Mouse (Mus musculus) left cerebral cortex, postnatal 10 days (tissue): ENCODE measurements around the gene Cyp4a10. TPM values are rescaled to one million over a fixed set of nuclear protein-coding genes. Genes with fewer than 3 reads are reported as not detected.
"Not testable (repeated sequence)": the region's sequence is repeated elsewhere in the genome, so short reads cannot be mapped to it uniquely, and the experiment has no call there.

ENCODE experiments used
- DNase-seq, 2 experiments: peaks; one replicate each; pipeline ENCODE4 v3.0.0; 2021 to 2022; ENCODE audit warnings: low spot score in 2 of 2, mixed read lengths in 1 of 2; ENCODE audit errors: extremely low spot score in 1 of 2
- intact Hi-C: fragments of 180-260 bp; cut with DNase I; formaldehyde crosslinking; loops from one replicate; pipeline ENCODE4 v1.15.1; 2025
- total RNA-seq, 2 experiments: library from RNA; stranded (reverse); gene quantifications; 2 replicates each; pipeline ENCODE4 v1.2.3; 2021

Cyp4a10 gene
- total RNA-seq: not detected

DNA sequence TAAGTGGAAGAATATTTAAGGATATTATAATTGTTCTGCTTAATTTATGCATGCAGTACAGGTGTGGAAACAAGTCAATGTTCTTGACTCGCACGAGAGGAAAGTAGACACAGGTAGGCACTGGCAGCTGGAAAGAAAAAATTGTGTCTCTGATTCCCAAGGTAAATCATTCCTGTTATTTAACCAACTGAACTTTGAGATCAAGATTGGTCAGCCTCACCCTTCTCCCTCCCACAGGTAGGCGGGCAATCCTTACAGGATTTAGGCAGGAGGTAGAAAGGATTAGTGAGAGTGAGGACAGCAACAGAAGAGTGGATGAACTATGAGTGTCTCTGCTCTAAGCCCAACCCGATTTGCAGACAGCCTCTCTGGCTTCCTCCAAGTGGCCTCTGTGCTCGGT is at the start of gene Cyp4a10:
TSS of gene Cyp4a10 (plus strand) at position 265 of the 400 bp plus-strand sequence.
- DNase-seq, intact Hi-C loops: not testable (repeated sequence)

DNA sequence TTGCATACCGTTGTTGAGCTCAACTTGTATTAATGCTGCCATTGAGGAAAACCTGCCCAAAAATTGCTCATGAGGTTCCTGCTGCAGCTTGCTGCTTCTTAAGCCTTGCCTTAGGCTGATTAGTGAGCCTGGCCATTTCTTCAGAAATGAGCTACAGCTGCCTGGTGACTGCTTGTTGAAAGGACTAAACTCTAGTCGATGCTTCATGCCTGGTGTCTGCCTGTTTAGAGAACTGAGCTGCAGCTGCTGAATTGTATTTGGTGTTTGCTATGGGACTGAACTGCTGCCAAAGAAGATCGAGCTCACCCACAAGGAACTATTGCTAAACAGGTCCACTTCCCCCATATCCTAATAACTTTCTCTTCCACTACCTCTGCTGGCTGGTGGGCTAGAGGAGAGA is 44.5 kb upstream of the Cyp4a10 start:
- DNase-seq, intact Hi-C loops: not testable (repeated sequence)

DNA sequence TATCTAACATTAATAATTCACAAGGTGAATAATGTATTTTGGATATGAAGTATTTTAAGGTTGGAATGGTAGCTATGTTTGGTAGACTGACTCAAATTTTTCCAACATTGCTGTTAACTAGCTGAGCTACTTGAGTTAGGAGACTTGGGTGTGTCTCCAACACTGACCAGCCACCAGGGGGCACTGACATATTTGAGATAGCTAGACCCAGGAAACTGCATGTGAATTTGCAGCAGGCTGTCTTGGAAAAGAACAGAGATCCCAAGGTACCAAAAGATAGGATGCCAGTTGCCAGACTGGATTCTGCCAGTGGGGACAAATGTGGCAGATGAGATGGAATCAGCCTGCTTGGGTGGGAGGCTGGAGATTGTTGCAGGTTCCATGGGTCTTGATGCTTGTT is 42.0 kb upstream of the Cyp4a10 start:
- DNase-seq, intact Hi-C loops: not testable (repeated sequence)

DNA sequence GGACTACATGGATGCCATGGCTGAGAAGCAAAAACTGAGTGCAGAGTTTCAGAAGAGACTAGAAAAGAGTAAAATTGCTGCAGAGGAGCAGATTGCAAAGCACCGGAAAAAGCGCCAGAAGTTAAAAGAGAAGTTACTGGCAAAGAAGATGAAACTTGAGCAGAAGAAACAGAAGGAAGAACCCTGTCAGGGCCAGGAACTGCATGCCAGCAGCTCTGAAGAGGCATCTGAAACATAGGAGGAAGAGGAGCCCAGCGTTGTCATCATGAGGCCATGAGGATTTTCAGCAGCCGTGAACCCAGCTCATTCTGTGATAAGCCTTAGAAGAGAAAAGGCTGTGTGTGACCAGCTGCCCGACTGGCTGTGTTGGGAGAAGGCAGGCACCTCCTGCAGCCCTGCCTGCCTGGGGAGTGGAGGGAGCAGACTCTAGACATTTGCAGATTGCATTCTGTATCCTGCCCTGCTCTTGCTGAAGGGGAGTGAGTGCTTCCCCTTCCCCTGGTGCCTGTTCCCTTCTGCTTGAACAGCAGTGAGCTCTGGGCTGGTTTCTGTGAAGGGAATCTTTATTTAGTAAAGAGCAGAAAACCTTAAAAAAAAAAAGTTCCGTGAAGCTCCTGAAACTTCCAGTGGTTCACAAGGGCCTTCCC is 36.9 kb upstream of the Cyp4a10 start:
- intact Hi-C loops: loop anchor here (10.0 kb wide), 1 partner anchor 224 kb away; no protein-coding TSS in a partner anchor
- DNase-seq: peak in 1 of 2 experiments; percentile 26

DNA sequence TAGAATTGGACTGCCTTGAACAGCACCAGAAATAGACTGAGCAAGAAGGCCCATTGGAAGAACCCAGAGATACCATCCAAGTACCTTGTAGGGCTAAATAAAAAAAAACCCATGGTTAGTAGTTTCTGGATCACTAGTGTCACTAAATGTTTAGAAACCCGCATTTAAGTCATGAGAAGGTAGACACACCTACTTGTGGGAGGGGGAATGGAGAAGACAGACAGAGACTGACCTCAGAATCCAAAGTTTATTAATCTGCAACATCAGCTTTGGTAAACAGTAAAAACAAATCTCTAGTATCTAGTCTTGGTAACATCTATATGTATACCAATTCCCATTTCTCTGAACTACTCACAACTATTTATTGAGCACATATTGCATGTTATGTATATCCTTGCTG is 22.1 kb upstream of the Cyp4a10 start, which contains the start of gene Cyp4a14:
TSS of gene Cyp4a14 (minus strand) at position 142 of the 400 bp plus-strand sequence.
- no peak for DNase-seq
- intact Hi-C loops: no loop called here

DNA sequence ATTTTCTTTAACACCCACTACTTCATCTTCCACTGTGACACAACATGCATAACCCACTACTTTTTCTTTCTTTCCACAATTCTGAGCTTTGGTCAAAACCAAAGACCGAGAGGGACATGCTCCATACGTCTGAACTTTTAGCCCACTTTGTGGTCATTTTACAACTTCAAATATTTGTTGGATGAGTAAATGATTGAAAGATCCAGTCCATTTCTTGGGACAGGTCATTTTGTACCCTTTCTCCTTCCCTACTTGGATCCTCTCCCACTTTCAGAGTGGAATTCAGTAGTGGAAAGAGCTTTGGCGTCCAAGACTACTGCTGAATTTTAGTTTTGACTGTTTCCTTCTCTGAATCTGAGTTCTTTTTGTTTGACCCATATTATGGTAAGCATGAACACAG is 20.6 kb upstream of the Cyp4a10 start:
- no peak for DNase-seq
- intact Hi-C loops: no loop called here

DNA sequence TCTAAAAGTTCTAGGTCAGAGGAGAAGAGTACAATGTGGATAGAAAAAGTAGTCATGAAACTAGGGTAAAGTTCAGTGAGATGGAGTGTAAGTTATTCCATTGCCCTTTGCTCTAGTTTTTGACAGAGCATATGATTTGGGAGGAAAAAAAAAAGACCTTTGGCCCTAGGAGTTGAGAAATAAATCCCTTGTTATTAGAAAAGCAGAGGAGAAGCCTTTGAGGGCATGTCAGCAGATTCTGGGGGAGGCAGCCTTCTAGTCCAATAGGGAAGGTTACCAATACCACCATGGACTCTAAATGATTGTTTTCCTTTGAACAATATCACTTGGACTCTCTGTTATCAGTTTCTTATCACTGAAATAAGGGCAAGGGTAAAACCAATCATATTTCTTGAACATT is 4.1 kb upstream of the Cyp4a10 start:
- DNase-seq, intact Hi-C loops: not testable (repeated sequence)

DNA sequence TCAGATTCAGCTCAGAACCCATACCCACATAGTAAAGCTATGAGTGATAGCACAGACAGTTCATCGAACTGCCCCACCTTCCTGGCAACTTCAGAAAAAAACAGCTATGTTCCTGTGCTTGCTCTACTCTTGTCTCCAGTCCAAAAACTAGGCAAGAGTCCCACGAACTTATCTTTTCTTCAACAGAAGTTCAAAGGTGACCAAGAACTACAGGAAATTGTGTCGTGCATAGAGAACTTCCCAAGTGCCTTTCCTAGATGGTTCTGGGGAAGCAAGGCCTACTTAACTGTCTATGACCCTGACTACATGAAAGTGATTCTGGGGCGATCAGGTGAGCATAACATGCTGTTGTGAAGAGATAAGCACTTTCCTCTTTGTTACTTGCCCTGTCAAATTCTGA is 1.4 kb downstream of the Cyp4a10 start:
- intact Hi-C loops: no loop called here
- DNase-seq: no peak

DNA sequence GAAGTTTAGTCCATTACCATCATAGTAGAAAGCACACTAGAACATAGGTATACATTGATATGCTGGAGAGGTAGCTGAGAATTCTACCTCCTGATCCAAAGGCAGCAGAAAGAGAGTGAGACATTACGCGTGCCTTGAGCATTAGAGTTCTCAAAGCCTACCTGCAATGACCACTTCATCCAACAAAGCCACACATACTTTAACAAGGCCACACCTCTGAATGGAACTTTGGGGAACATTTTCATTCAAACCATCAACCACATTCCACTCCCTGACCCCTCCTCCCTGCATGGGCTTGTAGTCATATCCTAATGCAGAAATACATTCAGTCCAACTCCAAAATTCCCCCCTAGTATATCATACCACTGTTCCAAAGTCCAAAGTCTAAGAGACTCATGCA is 3.7 kb downstream of the Cyp4a10 start:
- DNase-seq: no peak
- intact Hi-C loops: no loop called here

DNA sequence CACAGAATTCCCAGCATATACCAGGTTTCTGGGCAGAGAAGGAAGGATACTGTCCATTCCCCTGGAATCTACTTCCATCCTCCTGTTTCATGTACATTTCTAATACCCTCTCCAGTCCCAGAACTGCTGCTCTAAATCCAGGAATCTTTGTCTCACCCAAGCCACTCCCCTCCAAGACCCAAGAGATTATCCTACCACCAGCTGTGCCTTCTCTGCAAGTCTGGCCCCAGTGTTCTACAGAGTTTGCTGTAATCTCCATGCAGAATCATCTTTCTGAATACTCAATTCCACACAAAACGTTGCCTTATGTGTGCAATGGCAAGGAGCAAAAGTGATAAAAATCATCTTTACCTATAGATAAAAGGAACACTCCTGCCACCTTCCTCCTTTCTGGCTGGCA is 27.0 kb downstream of the Cyp4a10 start:
- intact Hi-C loops: no loop called here
- DNase-seq: no peak

DNA sequence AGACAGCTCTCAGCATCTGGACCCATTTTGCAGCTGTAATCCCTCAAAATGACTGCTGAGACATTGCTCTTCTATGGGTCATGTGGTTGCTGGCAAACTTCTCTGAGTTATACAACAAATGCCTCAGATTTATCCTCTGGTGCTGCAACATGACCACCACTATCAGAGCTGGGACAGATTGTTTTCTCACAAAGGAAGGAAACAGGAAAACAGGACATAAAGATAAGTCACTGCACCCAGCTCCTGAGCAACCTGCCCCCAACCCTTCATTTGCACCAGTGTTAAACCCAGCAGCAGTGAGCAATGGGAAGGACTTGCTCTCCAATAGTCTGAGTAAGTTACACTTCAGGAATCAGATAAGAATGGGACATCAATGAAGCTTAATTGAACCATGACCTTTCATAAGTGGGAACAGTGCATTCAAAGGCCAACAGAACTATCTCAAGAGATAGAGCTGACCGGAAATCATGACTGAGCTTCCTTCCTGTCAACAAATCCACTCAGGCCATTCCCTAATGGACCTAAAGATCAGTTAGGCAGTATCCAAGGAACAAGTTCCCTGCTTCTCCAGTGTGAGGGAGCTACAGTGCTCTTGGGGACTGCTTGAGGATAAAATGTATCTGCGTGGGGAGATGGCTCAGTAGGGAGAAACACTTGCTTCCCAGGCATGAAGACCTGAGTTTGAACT is 28.2 kb downstream of the Cyp4a10 start:
- no peak for DNase-seq
- intact Hi-C loops: no loop called here

DNA sequence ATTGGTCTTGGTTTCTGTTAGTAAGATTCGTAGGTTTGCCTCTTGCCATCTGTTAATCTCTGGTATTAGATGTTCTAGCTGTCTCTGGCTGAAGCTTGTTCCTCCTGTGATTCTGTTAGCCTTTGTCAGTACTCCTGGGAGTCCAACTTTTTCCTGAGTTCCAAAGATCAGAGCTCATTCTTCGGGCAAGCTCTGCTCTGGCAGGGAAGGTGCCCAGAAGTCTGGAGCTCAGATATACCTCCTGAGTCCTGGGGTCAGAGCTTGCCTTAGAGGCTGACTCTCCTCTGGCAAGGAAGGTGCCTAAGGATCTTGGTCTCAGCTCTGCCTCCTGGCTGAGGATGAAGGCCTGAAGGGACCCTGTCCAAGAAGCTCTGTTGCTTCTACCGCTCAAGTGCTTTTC is 34.7 kb downstream of the Cyp4a10 start:
- no peak for DNase-seq
- intact Hi-C loops: no loop called here

DNA sequence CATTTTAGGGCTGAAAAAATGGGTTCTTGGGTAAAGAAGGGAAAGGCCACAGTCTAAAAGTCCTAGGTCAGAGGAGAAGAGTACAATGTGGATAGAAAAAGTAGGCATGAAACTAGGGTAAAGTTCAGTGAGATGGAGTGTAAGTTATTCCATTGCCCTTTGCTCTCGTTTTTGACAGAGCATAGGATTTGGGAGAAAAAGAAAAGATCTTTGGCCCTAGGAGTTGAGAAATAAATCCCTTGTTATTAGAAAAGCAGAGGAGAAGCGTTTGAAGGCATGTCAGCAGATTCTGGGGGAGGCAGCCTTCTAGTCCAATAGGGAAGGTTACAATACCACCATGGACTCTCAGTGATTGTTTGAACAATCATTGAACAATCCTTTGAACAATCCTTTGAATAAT is 37.4 kb downstream of the Cyp4a10 start:
- no peak for DNase-seq
- intact Hi-C loops: no loop called here

DNA sequence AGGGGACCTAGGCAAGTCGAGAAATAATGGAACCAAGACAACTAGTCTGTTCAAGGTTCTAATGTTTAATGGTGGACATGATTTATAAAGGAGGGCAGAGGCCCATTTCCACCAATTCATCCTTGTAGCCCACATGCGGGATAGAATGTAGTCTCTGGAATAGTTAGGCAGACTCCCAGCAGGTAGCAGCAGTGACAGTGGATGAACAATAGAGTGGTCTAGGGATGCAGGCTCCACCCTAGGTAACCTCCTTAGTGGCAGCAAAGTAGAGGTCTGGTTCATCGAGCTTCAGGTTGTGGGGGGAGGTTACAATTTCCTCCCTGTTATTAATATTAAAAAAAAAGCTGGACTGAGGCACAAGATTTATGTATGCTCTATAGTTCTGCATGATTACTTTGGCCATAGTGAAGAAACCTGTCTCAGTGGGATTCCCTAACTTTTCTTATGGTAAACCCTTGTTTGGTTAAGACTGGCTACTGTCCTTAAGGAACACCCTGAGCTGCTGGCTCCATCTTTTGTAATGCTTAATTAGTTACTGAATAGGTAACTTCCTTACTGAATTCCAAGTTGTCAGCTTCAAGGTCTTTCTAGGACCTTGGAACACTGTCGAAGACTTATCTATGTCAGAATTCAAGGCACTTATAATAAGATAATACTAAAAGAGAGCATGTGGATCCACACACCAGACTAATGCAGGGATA is 39.9 kb downstream of the Cyp4a10 start:
- no peak for DNase-seq
- intact Hi-C loops: no loop called here

DNA sequence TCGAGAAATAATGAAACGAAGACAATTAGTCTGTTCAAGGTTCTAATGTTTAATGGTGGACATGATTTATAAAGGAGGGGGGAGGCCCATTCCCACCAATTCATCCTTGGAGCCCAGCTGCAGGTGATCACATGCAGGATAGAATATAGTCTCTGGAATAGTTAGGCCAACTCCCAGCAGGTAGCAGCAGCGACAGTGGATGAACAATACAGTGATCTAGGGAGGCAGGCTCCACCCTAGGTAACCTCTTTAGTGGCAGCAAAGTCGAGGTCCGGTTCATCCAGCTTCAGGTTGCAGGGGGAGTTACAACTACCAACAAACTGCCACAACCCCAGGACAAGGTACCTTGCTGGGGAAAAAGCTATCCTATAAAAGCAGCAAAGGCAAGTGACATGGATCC is 43.2 kb downstream of the Cyp4a10 start:
- intact Hi-C loops, DNase-seq: not testable (repeated sequence)

DNA sequence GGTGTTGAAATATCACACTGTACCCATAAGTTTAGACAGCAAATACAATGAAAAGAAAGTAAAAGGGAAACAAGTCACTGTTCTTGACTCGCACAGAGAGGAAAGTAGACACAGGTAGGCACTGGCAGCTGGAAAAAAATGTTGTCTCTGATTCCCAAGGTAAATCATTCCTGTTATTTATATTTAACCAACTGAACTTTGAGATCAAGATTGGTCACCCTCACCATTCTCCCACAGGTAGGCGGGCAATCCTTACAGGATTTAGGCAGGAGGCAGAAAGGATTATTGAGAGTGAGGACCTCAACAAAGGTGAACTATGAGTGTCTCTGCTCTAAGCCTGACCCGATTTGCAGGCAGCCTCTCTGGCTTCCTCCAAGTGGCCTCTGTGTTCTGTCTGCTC is 45.3 kb downstream of the Cyp4a10 start, which contains the start of gene Cyp4a31:
TSS of gene Cyp4a31 (plus strand) at position 249 of the 400 bp plus-strand sequence.
- intact Hi-C loops: no loop called here
- DNase-seq: no peak

DNA sequence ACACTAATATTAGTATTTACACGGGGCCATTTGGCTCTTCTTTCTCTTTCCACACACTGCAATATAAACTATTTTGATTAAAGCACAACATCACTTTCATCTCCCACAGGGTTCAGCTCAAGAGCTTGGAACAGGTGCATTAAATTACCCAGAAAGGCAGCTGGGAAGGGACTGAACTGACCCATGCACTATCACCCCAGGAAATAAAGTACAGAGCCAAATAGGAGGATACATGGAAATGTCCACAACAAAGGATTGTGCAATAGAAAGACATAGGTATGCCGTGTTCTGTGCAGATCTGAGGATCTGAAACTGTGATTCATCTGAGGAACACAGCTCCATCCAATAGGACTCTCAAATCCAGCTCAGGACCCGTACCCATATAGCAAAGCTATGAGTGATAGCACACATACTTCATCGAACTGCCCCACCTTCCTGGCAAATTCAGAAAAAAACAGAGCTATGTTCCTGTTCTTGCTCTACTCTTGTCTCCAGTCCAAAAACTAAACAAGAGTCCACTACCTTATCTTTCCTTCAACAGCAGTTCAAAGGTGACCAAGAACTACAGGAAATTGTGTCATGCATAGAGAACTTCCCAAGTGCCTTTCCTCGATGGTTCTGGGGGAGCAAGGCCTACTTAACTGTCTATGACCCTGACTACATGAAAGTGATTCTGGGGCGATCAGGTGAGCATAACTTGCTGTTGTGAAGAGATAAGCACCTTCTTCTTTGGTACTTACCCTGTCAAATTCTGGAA is 46.6 kb downstream of the Cyp4a10 start:
- intact Hi-C loops: not testable (repeated sequence)

DNA sequence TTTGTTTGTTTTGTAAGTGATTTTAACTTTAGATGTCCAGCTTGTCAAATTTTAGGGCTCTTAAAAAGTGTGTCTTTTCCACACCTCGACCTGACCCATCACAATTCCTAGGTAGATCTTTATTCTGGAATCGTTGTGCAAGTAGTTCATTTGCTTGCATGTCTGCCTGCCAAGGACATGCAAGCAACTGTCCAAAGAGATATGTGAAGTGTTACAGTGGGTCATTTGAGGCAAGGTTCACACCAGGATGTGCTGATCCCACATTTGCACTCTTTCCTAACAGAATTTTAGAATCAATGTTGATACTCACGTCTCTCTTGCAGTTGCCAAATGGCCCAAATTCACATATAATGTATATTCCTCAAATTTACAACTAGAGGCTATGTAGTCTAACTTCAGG is 57.2 kb downstream of the Cyp4a10 start:
- intact Hi-C loops: no loop called here
- DNase-seq: no peak

More for the DNA sequence above, 46.6 kb downstream of the Cyp4a10 start:
- not testable (repeated sequence) for DNase-seq

DNA sequence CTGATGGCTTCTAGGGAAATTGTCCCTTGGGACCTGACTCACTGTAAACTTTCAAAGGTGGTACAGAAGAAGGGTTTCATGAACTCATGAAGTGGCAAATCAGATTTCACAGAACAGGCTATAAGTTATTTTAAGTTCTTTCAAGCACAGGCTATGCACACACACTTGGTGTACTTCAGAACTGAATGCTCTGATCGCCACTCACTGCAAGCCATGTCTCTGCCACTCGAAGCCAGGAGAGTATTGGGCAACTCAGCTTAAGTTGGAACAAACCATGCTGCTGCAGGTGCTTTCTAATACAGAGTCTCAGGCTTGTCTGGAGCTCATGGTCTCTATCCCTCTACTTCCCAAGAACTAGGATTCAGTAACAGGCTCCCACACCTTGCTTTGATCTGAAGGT is 57.7 kb downstream of the Cyp4a10 start:
- intact Hi-C loops: no loop called here
- DNase-seq: no peak
